Mouse (Mus musculus): Measurements from ENCODE around the gene Ccdc190. TPM values are rescaled to one million over a fixed set of nuclear protein-coding genes. Genes with fewer than 3 reads are reported as not detected.

Gene Ccdc190
- total and polyA plus RNA-seq, 3 experiments: not detected

DNA sequence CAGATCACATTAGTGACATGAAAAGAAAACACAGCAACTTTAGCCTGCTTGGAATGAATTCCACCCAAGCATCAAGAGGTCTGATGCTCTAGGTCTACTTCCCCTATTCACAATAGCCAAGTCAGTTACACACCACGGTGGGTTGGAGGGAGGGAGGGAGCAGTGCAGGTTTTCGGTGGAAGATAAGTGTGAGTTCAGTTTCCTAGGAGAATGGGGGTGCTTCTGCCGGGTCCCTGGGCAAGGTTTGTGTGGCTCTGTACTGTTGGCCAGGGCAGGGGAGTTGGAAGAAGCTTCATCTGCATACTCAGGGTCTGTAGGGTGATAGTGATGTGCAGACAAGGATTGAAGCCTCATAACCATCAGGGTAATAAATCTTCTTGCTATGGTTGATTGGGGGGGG lies 17.6 kb downstream of the Ccdc190 start:
- H3K4me3 ChIP-seq (ENCODE audit: control insufficient read depth in 1 of 2, insufficient read depth in 1 of 2, low read depth in 2 of 2, low read length in 2 of 2): no peak overlapping the region
- TF ChIP-seq SIN3A (IDR thresholded peaks at IDR 0.05; ENCODE audit: low read length): no peak
- no peak for TF ChIP-seq TBP (IDR thresholded peaks at IDR 0.05; ENCODE audit: low read depth, low read length)
- no peak for TF ChIP-seq MXI1 (IDR thresholded peaks at IDR 0.05; ENCODE audit: low read depth, low read length)
- no peak for TF ChIP-seq POLR2AphosphoS2 (IDR thresholded peaks at IDR 0.05; ENCODE audit: low read length)
- TF ChIP-seq RCOR1 (IDR thresholded peaks at IDR 0.05; ENCODE audit: low read depth, low read length): no peak
- no peak for TF ChIP-seq JUND (IDR thresholded peaks at IDR 0.05; ENCODE audit: low read depth, low read length)
- TF ChIP-seq CHD2 (IDR thresholded peaks at IDR 0.05; ENCODE audit: low read length): no peak
- no peak for TF ChIP-seq MYC (IDR thresholded peaks at IDR 0.05; ENCODE audit: low read depth, low read length)
- TF ChIP-seq SMC3 (IDR thresholded peaks at IDR 0.05; ENCODE audit: low read depth, low read length): no peak
- no peaks in the 10 kb centered on the region for H3K36me3 ChIP-seq (ENCODE audit: control insufficient read depth in 1 of 2, insufficient read depth in 2 of 2, low read length in 2 of 2)
- H3K27ac ChIP-seq (ENCODE audit: control insufficient read depth, low read depth, low read length): no peak overlapping the region
- peak; percentile 15 for DNase-seq (ENCODE audit: low read depth, low spot score)
- no peaks in the 10 kb centered on the region for H3K4me1 ChIP-seq (ENCODE audit: control insufficient read depth in 1 of 2, insufficient read depth in 2 of 2, low read length in 2 of 2)
- no peaks in the 10 kb centered on the region for H3K79me2 ChIP-seq (ENCODE audit: control insufficient read depth, insufficient read depth, low read length, poor library complexity)
- no peaks in the 10 kb centered on the region; a peak in 1 of 4 replicates for H3K27me3 ChIP-seq (ENCODE audit: control insufficient read depth in 1 of 2, insufficient read depth in 2 of 2, low read length in 2 of 2)
- no peak overlapping the region for H3K9ac ChIP-seq (ENCODE audit: control insufficient read depth, low read depth, low read length, poor library complexity, severe bottlenecking)
- H3K9me3 ChIP-seq (replicated peaks; ENCODE audit: insufficient read depth, low read length): no peaks in the 10 kb centered on the region

GRCm38 (mm10) chr1:169947654-169948053 lies 19.2 kb downstream of the Ccdc190 start:
- Histone ChIP-seq H3K9me3 (replicated peaks; ENCODE audit: insufficient read depth, low read length) (no peaks in the 10 kb centered on the region), H3K4me3 (ENCODE audit: control insufficient read depth in 1 of 2, insufficient read depth in 1 of 2, low read depth in 2 of 2, low read length in 2 of 2) (no peak overlapping the region), H3K4me1 (ENCODE audit: control insufficient read depth in 1 of 2, insufficient read depth in 2 of 2, low read length in 2 of 2) (no peaks in the 10 kb centered on the region), H3K36me3 (ENCODE audit: control insufficient read depth in 1 of 2, insufficient read depth in 2 of 2, low read length in 2 of 2) (no peaks in the 10 kb centered on the region), H3K27me3 (ENCODE audit: control insufficient read depth in 1 of 2, insufficient read depth in 2 of 2, low read length in 2 of 2) (no peaks in the 10 kb centered on the region; a peak in 1 of 4 replicates), H3K27ac (ENCODE audit: control insufficient read depth, low read depth, low read length) (no peak overlapping the region), H3K79me2 (ENCODE audit: control insufficient read depth, insufficient read depth, low read length, poor library complexity) (no peaks in the 10 kb centered on the region), H3K9ac (ENCODE audit: control insufficient read depth, low read depth, low read length, poor library complexity, severe bottlenecking) (no peak overlapping the region)
- no peak for DNase-seq (ENCODE audit: low read depth, low spot score)
- TF ChIP-seq CTCF (IDR thresholded peaks at IDR 0.05 in 2 of 3, conservative IDR thresholded peaks at IDR 0.05 in 1 of 3; ENCODE audit: control insufficient read depth in 1 of 3, insufficient read depth in 1 of 3, low read depth in 2 of 3, low read length in 3 of 3, poor library complexity in 1 of 3, severe bottlenecking in 1 of 3): peak in 1 of 3 experiments; percentile 13; a peak in 1 of 6 replicates
- TF ChIP-seq ETS1 (IDR thresholded peaks at IDR 0.05; ENCODE audit: low read depth, low read length): no peak

GRCm38 (mm10) chr1:169948280-169948679 lies 19.8 kb downstream of the Ccdc190 start:
- DNase-seq (ENCODE audit: low read depth, low spot score): no peak
- Histone ChIP-seq H3K36me3 (ENCODE audit: control insufficient read depth in 1 of 2, insufficient read depth in 2 of 2, low read length in 2 of 2) (no peaks in the 10 kb centered on the region), H3K9me3 (replicated peaks; ENCODE audit: insufficient read depth, low read length) (no peaks in the 10 kb centered on the region), H3K9ac (ENCODE audit: control insufficient read depth, low read depth, low read length, poor library complexity, severe bottlenecking) (no peak overlapping the region), H3K27ac (ENCODE audit: control insufficient read depth, low read depth, low read length) (no peak overlapping the region), H3K4me1 (ENCODE audit: control insufficient read depth in 1 of 2, insufficient read depth in 2 of 2, low read length in 2 of 2) (no peaks in the 10 kb centered on the region), H3K4me3 (ENCODE audit: control insufficient read depth in 1 of 2, insufficient read depth in 1 of 2, low read depth in 2 of 2, low read length in 2 of 2) (no peak overlapping the region), H3K79me2 (ENCODE audit: control insufficient read depth, insufficient read depth, low read length, poor library complexity) (no peaks in the 10 kb centered on the region), H3K27me3 (ENCODE audit: control insufficient read depth in 1 of 2, insufficient read depth in 2 of 2, low read length in 2 of 2) (no peaks in the 10 kb centered on the region; a peak in 1 of 4 replicates)
- TF ChIP-seq POLR2A (IDR thresholded peaks at IDR 0.05; ENCODE audit: control insufficient read depth in 1 of 2, insufficient read depth in 1 of 2, low read depth in 1 of 2, low read length in 2 of 2, poor library complexity in 1 of 2) (no peak), ZC3H11A (IDR thresholded peaks at IDR 0.05; ENCODE audit: low read depth, low read length) (no peak), CHD2 (IDR thresholded peaks at IDR 0.05; ENCODE audit: low read length) (no peak), MYB (IDR thresholded peaks at IDR 0.05; ENCODE audit: low read depth, low read length) (no peak), UBTF (IDR thresholded peaks at IDR 0.05; ENCODE audit: borderline replicate concordance, insufficient read depth, low read depth, low read length) (no peak), ZNF384 (IDR thresholded peaks at IDR 0.05; ENCODE audit: low read depth, low read length) (no peak), E2F4 (IDR thresholded peaks at IDR 0.05; ENCODE audit: borderline replicate concordance, low read depth, low read length) (no peak), POLR2AphosphoS2 (IDR thresholded peaks at IDR 0.05; ENCODE audit: low read length) (no peak), MAZ (IDR thresholded peaks at IDR 0.05; ENCODE audit: low read depth, low read length) (no peak), POLR2AphosphoS5 (IDR thresholded peaks at IDR 0.05; ENCODE audit: borderline replicate concordance, low read depth, low read length) (no peak), NELFE (IDR thresholded peaks at IDR 0.05; ENCODE audit: low read depth, low read length) (no peak), CHD1 (IDR thresholded peaks at IDR 0.05; ENCODE audit: low read depth, low read length) (no peak), KAT2A (conservative IDR thresholded peaks at IDR 0.05; ENCODE audit: low read depth, low read length) (no peak), ZMIZ1 (IDR thresholded peaks at IDR 0.05; ENCODE audit: low read depth, low read length) (no peak), RAD21 (IDR thresholded peaks at IDR 0.05; ENCODE audit: low read depth, low read length) (no peak), MYC (IDR thresholded peaks at IDR 0.05; ENCODE audit: low read depth, low read length) (no peak), GABPA (IDR thresholded peaks at IDR 0.05; ENCODE audit: low read depth, low read length) (no peak)

Measured in MEL (cell line).